ENCODE assay signal across 25 mouse cellular contexts in the genomic region with DNA sequence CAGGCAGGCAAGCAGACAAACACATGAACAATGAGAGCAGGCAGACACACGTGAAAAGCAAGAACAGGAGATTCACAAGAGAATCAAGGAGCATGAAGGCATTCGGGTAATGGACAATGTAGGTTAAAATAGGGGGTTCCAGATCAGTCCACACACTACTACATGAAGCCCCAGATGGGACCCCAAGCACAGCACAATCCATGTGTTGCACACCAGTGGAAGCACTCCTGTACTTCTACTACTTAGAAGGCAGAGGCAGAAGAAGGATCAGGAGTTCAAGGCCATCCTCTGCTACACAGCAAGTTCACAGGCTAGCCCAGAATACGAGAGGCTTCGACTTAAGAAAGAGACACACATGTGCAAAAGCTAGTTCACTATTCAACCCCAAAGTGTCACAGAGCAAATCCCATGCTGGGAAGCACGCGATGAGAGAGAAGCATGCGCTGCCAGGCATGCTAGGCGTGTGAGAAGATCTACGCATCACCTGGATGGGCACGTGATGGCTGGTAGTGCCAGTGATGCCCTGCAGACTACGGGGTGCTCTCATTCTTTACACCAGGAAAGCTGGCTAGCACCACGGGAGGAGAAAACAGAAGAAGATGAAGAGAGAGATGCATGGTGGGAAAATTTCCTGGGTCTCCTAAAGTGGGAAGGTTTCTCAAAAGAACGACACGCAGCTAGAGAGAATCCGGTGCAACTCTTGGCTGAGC. TPM values are rescaled to one million over a fixed set of nuclear protein-coding genes. Genes with fewer than 3 reads are reported as not detected.
"Had no signal": no experiment of that assay in that cellular context is flagged by ENCODE, and none has a peak within 500 bp of the region (broad histone marks: within the 10 kb centered on the region; RNA-seq: fewer than 3 reads in every experiment).

No protein-coding gene starts in this region.

- H3K9ac ChIP-seq: kidney, embryonic 15.5 days; liver, embryonic 14.5 days; lung, embryonic 15.5 days; midbrain, embryonic 12.5 days; midbrain, embryonic 15.5 days; neural tube, embryonic 12.5 days; neural tube, embryonic 15.5 days had no signal

- ATAC-seq: intestine, postnatal 0 days; midbrain, embryonic 15.5 days had no signal

- H3K27me3 ChIP-seq: kidney, embryonic 15.5 days; lung, embryonic 15.5 days; midbrain, embryonic 12.5 days; midbrain, embryonic 15.5 days; neural tube, embryonic 12.5 days; neural tube, embryonic 15.5 days had no signal

- H3K4me2 ChIP-seq: kidney, embryonic 15.5 days; liver, embryonic 11.5 days; lung, embryonic 15.5 days; midbrain, embryonic 12.5 days; midbrain, embryonic 15.5 days; neural tube, embryonic 12.5 days; neural tube, embryonic 15.5 days had no signal

- H3K4me1 ChIP-seq: kidney, embryonic 15.5 days; lung, embryonic 15.5 days; midbrain, embryonic 12.5 days; midbrain, embryonic 15.5 days; neural tube, embryonic 12.5 days; neural tube, embryonic 15.5 days had no signal

- H3K4me3 ChIP-seq: kidney, embryonic 15.5 days; left cerebral cortex, adult 2 months; lung, embryonic 15.5 days; midbrain, embryonic 12.5 days; midbrain, embryonic 15.5 days; neural tube, embryonic 12.5 days; neural tube, embryonic 15.5 days had no signal

- DNase-seq: kidney, adult 8-10 months; kidney, postnatal 25 days; layer of hippocampus, postnatal 36 days; lung, adult 18-20 months; lung, postnatal 10 days; lung, postnatal 36 days; right cerebral cortex, adult 18-20 months; right cerebral cortex, postnatal 14 days; right cerebral cortex, postnatal 4 days; thymus, adult 18-20 months had no signal

- H3K27ac ChIP-seq: kidney, embryonic 15.5 days; left cerebral cortex, adult 2 months; liver, embryonic 14.5 days; lung, embryonic 15.5 days; midbrain, embryonic 12.5 days; midbrain, embryonic 15.5 days; neural tube, embryonic 12.5 days; neural tube, embryonic 15.5 days; stomach, postnatal 0 days had no signal

- H3K36me3 ChIP-seq: kidney, embryonic 15.5 days; lung, embryonic 15.5 days; midbrain, embryonic 12.5 days; midbrain, embryonic 15.5 days; neural tube, embryonic 12.5 days; neural tube, embryonic 15.5 days had no signal

RNA-seq across cellular contexts. Expression of a gene that starts 8.8 kb away (rescaled TPM):
- polyA plus RNA-seq: intestine, embryonic 14.5 days; intestine, postnatal 0 days; kidney, embryonic 15.5 days; limb, embryonic 11.5 days; limb, embryonic 14.5 days; liver, embryonic 11.5 days; liver, embryonic 14.5 days; midbrain, embryonic 12.5 days; neural tube, embryonic 12.5 days; stomach, embryonic 14.5 days had no signal
